16 mouse cellular contexts compared by ENCODE assay signal in genomic region chr1:72966423-72966822, GRCm38 (mm10). TPM values are rescaled to one million over a fixed set of nuclear protein-coding genes. Genes with fewer than 3 reads are reported as not detected.
A peak's percentile ranks its signal among the peaks of the same experiment; 100 is the strongest.
DNase-seq lines count a peak whose midpoint lies in the region; ATAC-seq and TF ChIP-seq lines count a peak whose summit lies in the region.
"Had no signal": no experiment of that assay in that cellular context is flagged by ENCODE, and none has a peak within 500 bp of the region (broad histone marks: within the 10 kb centered on the region; RNA-seq: fewer than 3 reads in every experiment).

No protein-coding gene starts in this region.

- TF ChIP-seq POLR2A in myocyte (IDR thresholded peaks at IDR 0.05; ENCODE audit: insufficient read length, low read depth) = no peak

- no peak for TF ChIP-seq CTCF in midbrain, postnatal 0 days (IDR thresholded peaks at IDR 0.05)

- no peaks in the 10 kb centered on the region for H3K4me1 ChIP-seq in midbrain, postnatal 0 days (ENCODE audit: insufficient read depth, low read length)

- no peak overlapping the region for H3K9ac ChIP-seq in midbrain, postnatal 0 days (replicated peaks; ENCODE audit: low read length, poor library complexity, severe bottlenecking)
- H3K9ac ChIP-seq: embryonic facial prominence, embryonic 13.5 days; forebrain, postnatal 0 days; lung, embryonic 15.5 days; midbrain, embryonic 12.5 days had no signal

- peak overlapping the region; percentile 45 for H3K4me2 ChIP-seq in myocyte (ENCODE audit: low read depth)
- no peak overlapping the region for H3K4me2 ChIP-seq in midbrain, postnatal 0 days (ENCODE audit: low read depth, low read length, poor library complexity, severe bottlenecking)
- H3K4me2 ChIP-seq: embryonic facial prominence, embryonic 13.5 days; lung, embryonic 15.5 days; midbrain, embryonic 12.5 days had no signal

- 90% methylated on average over 4 of the region's 4 CpGs for WGBS in midbrain, postnatal 0 days

- no peak overlapping the region for H3ac ChIP-seq in myocyte (ENCODE audit: control insufficient read depth, insufficient read length)

- no peaks in the 10 kb centered on the region for H3K36me3 ChIP-seq in myocyte (ENCODE audit: control insufficient read depth, insufficient read depth)
- H3K36me3 ChIP-seq in midbrain, postnatal 0 days (ENCODE audit: insufficient read depth, low read length) = no peaks in the 10 kb centered on the region
- H3K36me3 ChIP-seq: embryonic facial prominence, embryonic 13.5 days; lung, embryonic 15.5 days; midbrain, embryonic 12.5 days had no signal

- ATAC-seq in midbrain, postnatal 0 days (ENCODE audit: low FRiP score) = no peak
- ATAC-seq: forebrain, postnatal 0 days; intestine, embryonic 16.5 days had no signal

- no peak overlapping the region for H3K27ac ChIP-seq in midbrain, postnatal 0 days (ENCODE audit: low read depth, low read length)
- H3K27ac ChIP-seq: embryonic facial prominence, embryonic 13.5 days; lung, embryonic 15.5 days; midbrain, embryonic 12.5 days had no signal

- H3K4me3 ChIP-seq in myocyte = no peak overlapping the region
- H3K4me3 ChIP-seq in midbrain, postnatal 0 days (ENCODE audit: low read depth, low read length) = no peak overlapping the region
- H3K4me3 ChIP-seq: embryonic facial prominence, embryonic 13.5 days; lung, embryonic 15.5 days; midbrain, embryonic 12.5 days had no signal

- intact Hi-C loops in heart, postnatal 10 days (cut with DNase I) = no loop called here

- no peaks in the 10 kb centered on the region for H3K79me2 ChIP-seq in myocyte (ENCODE audit: control insufficient read depth, insufficient read depth)

- peak; percentile 86 for DNase-seq in heart, adult 11 months
- no peak for DNase-seq in heart, postnatal 10 days
- DNase-seq in brain, adult 2 months (ENCODE audit: low read depth, low spot score) = peak; percentile 97
- peak; percentile 69 to 78 for DNase-seq in cerebellum, postnatal 36 days
- DNase-seq in midbrain, postnatal 0 days (ENCODE audit: low spot score) = no peak
- no peak for DNase-seq in lung, postnatal 36 days
- no peak for DNase-seq in embryo, embryonic 10.5 days (ENCODE audit: low spot score)
- DNase-seq: forebrain, postnatal 0 days had no signal

- H3K27me3 ChIP-seq in myocyte (ENCODE audit: control insufficient read depth, insufficient read depth, insufficient read length) = no peaks in the 10 kb centered on the region
- no peaks in the 10 kb centered on the region for H3K27me3 ChIP-seq in midbrain, postnatal 0 days (ENCODE audit: insufficient read depth, low read length)
- H3K27me3 ChIP-seq: embryonic facial prominence, embryonic 13.5 days; lung, embryonic 15.5 days; midbrain, embryonic 12.5 days had no signal

- no peaks in the 10 kb centered on the region for H3K9me3 ChIP-seq in midbrain, postnatal 0 days (ENCODE audit: low read length)
- H3K9me3 ChIP-seq: embryonic facial prominence, embryonic 13.5 days; lung, embryonic 15.5 days; midbrain, embryonic 12.5 days had no signal

TF ChIP-seq in myocyte, 11 proteins besides CTCF, POLR2A, EP300 and RAD21:
- TF ChIP-seq SRF (IDR thresholded peaks at IDR 0.05; ENCODE audit: control insufficient read depth, insufficient read length, low read depth) (peak; percentile 57), E2F4 (IDR thresholded peaks at IDR 0.05; ENCODE audit: insufficient read depth) (no peak), TCF12 (IDR thresholded peaks at IDR 0.05; ENCODE audit: insufficient read depth, poor library complexity, severe bottlenecking) (peak; percentile 89), MYOG (IDR thresholded peaks at IDR 0.05; ENCODE audit: control insufficient read depth in 1 of 3, insufficient read depth in 1 of 3, insufficient read length in 2 of 3, low read depth in 2 of 3) (peak; percentile 22 to 86 (median 35)), TCF3 (IDR thresholded peaks at IDR 0.05; ENCODE audit: insufficient read length, low read depth) (peak; percentile 25), MYOD1 (IDR thresholded peaks at IDR 0.05; ENCODE audit: control insufficient read depth in 1 of 3, insufficient read length in 2 of 3, low read depth in 2 of 3) (peak; percentile 94 to 96 (median 96)), CEBPB (IDR thresholded peaks at IDR 0.05; ENCODE audit: insufficient read depth, poor library complexity, severe bottlenecking) (no peak)
TF ChIP-seq in myocyte: peak in this region for 5.

RNA-seq across cellular contexts. Expression of gene Tnp1, which starts 49.3 kb away (rescaled TPM):
- total RNA-seq in heart, postnatal 10 days (2021) = not detected
- not detected for polyA plus RNA-seq in myocyte (2012; fragmentation: generic; extraction: Trizol)
- total RNA-seq in midbrain, postnatal 0 days (2014; rRNA removed) = not detected in 2 replicates
- not detected in 2 replicates for polyA plus RNA-seq in midbrain, postnatal 0 days (2015; fragmentation: Nextera tagmentation; extraction: Ambion mirVana)
- total RNA-seq: forebrain, postnatal 0 days; heart, postnatal 25 days; layer of hippocampus, postnatal 25 days; neutrophil, adult 5-6 weeks had no signal
- polyA plus RNA-seq: embryonic facial prominence, embryonic 13.5 days; forebrain, postnatal 0 days; intestine, embryonic 16.5 days; lung, embryonic 15.5 days; midbrain, embryonic 12.5 days had no signal

Comparison
In these comparisons a context has a peak if more than half of its experiments do, and no peak if none do; other contexts are left out.
1. DNase-seq: peak in heart, adult 11 months (single experiment), brain, adult 2 months (single experiment) and cerebellum, postnatal 36 days (2 of 2); none in heart, postnatal 10 days (0 of 2), midbrain, postnatal 0 days (single experiment), lung, postnatal 36 days (single experiment) and embryo, embryonic 10.5 days (single experiment).